Mouse (Mus musculus): Measurements from ENCODE around the gene Sh3glb1. TPM values are rescaled to one million over a fixed set of nuclear protein-coding genes. Genes with fewer than 3 reads are reported as not detected.

Gene Sh3glb1
- polyA plus RNA-seq, 1 experiment from 2014 or later = 119 TPM

DNA sequence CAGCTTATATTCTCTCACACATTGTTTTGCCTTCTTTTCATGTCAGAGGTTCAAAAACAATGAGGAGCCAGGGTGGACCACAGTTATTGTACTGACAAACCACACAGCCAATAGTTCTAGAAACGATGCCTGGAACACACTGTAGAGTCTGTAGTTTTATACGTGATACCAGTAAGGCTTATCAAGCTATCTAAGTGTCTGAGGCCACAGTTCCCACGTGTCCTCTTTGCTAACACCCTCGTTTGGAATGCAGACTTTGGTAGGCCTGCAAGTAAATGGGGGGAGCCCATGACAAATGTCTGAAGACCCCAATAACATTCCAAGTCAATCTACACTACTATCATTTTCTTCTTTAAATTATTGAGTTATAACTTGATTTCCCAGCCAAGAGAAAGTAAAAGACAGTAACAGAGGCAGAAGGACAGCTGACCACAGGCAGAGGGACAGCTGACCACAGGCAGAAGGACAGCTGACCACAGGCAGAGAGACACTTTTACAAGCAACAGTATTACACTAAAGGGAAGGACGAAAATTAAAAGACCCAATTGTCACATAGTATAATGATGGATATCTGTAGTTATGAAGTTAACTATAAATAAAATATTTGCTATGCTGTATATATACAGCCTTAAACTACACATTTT, 21.2 kb downstream of the Sh3glb1 start:
- no peak overlapping the region for H3K27ac ChIP-seq (ENCODE audit: low read length)
- H3K9me3 ChIP-seq (ENCODE audit: control insufficient read depth, low read length) = no peaks in the 10 kb centered on the region
- H3K27me3 ChIP-seq (ENCODE audit: control insufficient read depth, insufficient read depth, low read depth, low read length) = no peaks in the 10 kb centered on the region
- no peaks in the 10 kb centered on the region for H3K4me1 ChIP-seq (replicated peaks; ENCODE audit: control insufficient read depth, insufficient read depth, low read length)
- no peak overlapping the region for H3K4me3 ChIP-seq (ENCODE audit: low read length)
- peaks cover 34% of the 10 kb centered on the region for H3K36me3 ChIP-seq (ENCODE audit: control insufficient read depth, insufficient read depth, low read length)
- no peak for ATAC-seq (ENCODE audit: low read depth)
- 78% methylated on average over 5 of the region's 5 CpGs for WGBS
- H3K4me2 ChIP-seq (ENCODE audit: low read depth, low read length) = no peak overlapping the region
- H3K9ac ChIP-seq (ENCODE audit: low read length) = no peak overlapping the region

DNA sequence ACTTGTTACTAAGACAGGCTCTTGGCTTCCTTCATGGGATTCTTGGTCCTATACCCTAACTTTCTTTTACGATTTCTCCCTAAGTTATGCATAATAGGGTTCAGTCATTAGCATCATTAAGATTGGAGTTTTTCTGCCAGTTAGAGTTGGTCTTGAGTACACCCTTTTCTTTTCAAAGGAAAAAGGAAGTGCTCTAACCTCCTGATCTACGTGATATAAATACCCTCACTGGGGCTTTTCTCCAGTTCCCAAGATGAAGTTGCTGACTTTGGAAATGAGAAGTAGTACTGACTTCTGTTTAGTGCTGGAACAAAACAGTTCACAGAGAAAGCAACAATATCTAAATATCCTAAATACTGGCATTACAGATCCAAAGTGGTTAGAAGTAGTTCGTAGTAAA, 22.2 kb downstream of the Sh3glb1 start:
- Histone ChIP-seq H3K27me3 (ENCODE audit: control insufficient read depth, insufficient read depth, low read depth, low read length) (no peaks in the 10 kb centered on the region), H3K4me1 (replicated peaks; ENCODE audit: control insufficient read depth, insufficient read depth, low read length) (no peaks in the 10 kb centered on the region), H3K27ac (ENCODE audit: low read length) (no peak overlapping the region), H3K9me3 (ENCODE audit: control insufficient read depth, low read length) (no peaks in the 10 kb centered on the region), H3K4me2 (ENCODE audit: low read depth, low read length) (no peak overlapping the region), H3K36me3 (ENCODE audit: control insufficient read depth, insufficient read depth, low read length) (peaks cover 36% of the 10 kb centered on the region), H3K9ac (ENCODE audit: low read length) (no peak overlapping the region), H3K4me3 (ENCODE audit: low read length) (no peak overlapping the region)
- ATAC-seq (ENCODE audit: low read depth) = no peak
- WGBS = 73% methylated on average over 3 of the region's 3 CpGs

DNA sequence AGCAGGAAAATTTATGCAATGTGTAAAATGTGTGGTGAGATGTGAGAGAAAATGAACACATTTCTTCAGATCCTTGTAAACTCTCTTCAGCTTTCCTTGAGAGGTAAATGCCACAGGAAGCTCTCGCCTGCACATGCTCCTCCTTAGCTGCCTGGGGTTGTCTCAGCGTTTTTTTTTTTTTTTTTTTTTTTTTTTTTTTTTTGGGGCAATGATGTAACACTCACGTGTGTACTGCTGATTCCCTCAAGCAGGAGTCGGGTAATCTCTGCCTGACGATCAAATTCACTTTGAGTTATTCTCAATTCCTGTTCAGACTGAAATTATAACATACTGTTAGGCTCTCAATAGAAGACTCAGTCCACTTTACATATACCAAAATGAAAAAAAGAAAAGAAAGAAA, 23.0 kb downstream of the Sh3glb1 start:
- Histone ChIP-seq H3K4me3 (ENCODE audit: low read length) (no peak overlapping the region), H3K36me3 (ENCODE audit: control insufficient read depth, insufficient read depth, low read length) (peaks cover 34% of the 10 kb centered on the region), H3K4me2 (ENCODE audit: low read depth, low read length) (no peak overlapping the region), H3K4me1 (replicated peaks; ENCODE audit: control insufficient read depth, insufficient read depth, low read length) (no peaks in the 10 kb centered on the region), H3K9me3 (ENCODE audit: control insufficient read depth, low read length) (no peaks in the 10 kb centered on the region), H3K27me3 (ENCODE audit: control insufficient read depth, insufficient read depth, low read depth, low read length) (no peaks in the 10 kb centered on the region), H3K9ac (ENCODE audit: low read length) (no peak overlapping the region), H3K27ac (ENCODE audit: low read length) (no peak overlapping the region)
- no peak for ATAC-seq (ENCODE audit: low read depth)
- WGBS = 79% methylated on average over 5 of the region's 5 CpGs

DNA sequence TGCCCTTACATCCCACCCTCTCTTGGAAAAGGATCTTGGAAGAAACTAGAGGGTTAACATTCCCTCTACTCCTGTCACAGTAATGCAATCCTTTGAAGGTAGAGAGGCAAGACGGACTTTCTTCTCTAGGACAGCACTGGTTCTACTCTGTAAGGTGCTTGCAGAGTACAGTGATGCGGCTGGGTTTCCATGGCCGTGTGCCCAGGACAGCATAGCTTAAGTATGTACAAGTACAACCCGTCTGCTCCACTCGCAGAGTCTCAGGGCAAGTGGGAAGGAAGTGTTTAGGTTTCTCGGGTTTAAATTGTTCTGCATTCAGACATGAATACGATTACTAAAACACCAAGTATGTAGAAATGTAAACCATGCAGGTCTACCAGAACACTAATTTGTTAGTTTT, 25.2 kb downstream of the Sh3glb1 start:
- Histone ChIP-seq H3K27ac (ENCODE audit: low read length) (no peak overlapping the region), H3K27me3 (ENCODE audit: control insufficient read depth, insufficient read depth, low read depth, low read length) (no peaks in the 10 kb centered on the region), H3K9me3 (ENCODE audit: control insufficient read depth, low read length) (no peaks in the 10 kb centered on the region), H3K9ac (ENCODE audit: low read length) (no peak overlapping the region), H3K4me2 (ENCODE audit: low read depth, low read length) (no peak overlapping the region), H3K4me3 (ENCODE audit: low read length) (no peak overlapping the region), H3K36me3 (ENCODE audit: control insufficient read depth, insufficient read depth, low read length) (peaks cover 33% of the 10 kb centered on the region), H3K4me1 (replicated peaks; ENCODE audit: control insufficient read depth, insufficient read depth, low read length) (no peaks in the 10 kb centered on the region)
- WGBS = 72% methylated on average over 7 of the region's 7 CpGs
- ATAC-seq (ENCODE audit: low read depth) = no peak

DNA sequence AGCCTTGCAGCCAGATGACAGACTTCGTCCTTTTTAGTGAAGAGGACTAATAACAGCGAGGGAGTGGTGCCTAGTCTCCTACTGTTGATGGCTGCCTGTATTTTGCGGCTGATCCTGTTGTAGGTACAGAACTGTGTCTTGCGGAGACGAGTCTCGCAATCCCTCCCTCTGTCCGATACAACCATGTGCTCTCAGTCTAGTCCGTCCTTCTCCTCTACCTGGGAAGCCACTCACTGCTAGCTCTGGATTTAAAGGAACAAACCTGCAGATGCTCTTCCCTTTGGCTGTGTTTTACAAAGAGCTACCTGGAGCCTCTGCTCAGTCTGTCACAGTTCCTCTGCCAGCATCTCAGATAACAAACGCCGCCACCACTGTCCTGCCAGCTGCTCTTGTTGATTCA, 26.1 kb downstream of the Sh3glb1 start:
- Histone ChIP-seq H3K4me3 (ENCODE audit: low read length) (no peak overlapping the region), H3K27ac (ENCODE audit: low read length) (no peak overlapping the region), H3K36me3 (ENCODE audit: control insufficient read depth, insufficient read depth, low read length) (peaks cover 33% of the 10 kb centered on the region), H3K9me3 (ENCODE audit: control insufficient read depth, low read length) (no peaks in the 10 kb centered on the region), H3K4me2 (ENCODE audit: low read depth, low read length) (no peak overlapping the region), H3K9ac (ENCODE audit: low read length) (no peak overlapping the region), H3K4me1 (replicated peaks; ENCODE audit: control insufficient read depth, insufficient read depth, low read length) (0 out of 2 replicates have a peak, but pooled peaks cover 2% of the 10 kb centered on the region), H3K27me3 (ENCODE audit: control insufficient read depth, insufficient read depth, low read depth, low read length) (no peaks in the 10 kb centered on the region)
- ATAC-seq (ENCODE audit: low read depth) = no peak
- 87% methylated on average over 10 of the region's 10 CpGs for WGBS

DNA sequence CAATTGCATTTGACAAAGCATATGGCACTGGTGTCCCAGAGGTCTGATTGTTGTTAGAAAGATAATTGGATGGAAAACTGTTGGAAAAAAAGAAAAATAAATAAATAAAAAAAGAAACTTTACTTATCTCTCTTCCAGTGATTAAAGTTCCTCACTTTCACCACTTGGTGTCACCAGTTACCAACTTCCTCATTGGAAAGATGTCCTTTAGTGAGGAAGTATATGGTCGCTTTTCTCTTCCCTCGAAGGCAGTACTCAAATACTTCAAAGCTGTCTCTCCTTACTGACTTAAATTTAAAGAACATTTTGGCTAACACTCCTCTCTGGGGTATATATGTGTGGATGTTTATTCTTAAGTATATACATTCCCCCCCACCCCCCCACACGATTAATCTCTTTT, 28.1 kb downstream of the Sh3glb1 start:
- Histone ChIP-seq H3K36me3 (ENCODE audit: control insufficient read depth, insufficient read depth, low read length) (peaks cover 32% of the 10 kb centered on the region), H3K9me3 (ENCODE audit: control insufficient read depth, low read length) (no peaks in the 10 kb centered on the region), H3K4me2 (ENCODE audit: low read depth, low read length) (no peak overlapping the region), H3K27me3 (ENCODE audit: control insufficient read depth, insufficient read depth, low read depth, low read length) (no peaks in the 10 kb centered on the region), H3K9ac (ENCODE audit: low read length) (no peak overlapping the region), H3K27ac (ENCODE audit: low read length) (no peak overlapping the region), H3K4me1 (replicated peaks; ENCODE audit: control insufficient read depth, insufficient read depth, low read length) (0 out of 2 replicates have a peak, but pooled peaks cover 2% of the 10 kb centered on the region), H3K4me3 (ENCODE audit: low read length) (no peak overlapping the region)
- no peak for ATAC-seq (ENCODE audit: low read depth)
- WGBS = 45% methylated on average over 3 of the region's 3 CpGs

DNA sequence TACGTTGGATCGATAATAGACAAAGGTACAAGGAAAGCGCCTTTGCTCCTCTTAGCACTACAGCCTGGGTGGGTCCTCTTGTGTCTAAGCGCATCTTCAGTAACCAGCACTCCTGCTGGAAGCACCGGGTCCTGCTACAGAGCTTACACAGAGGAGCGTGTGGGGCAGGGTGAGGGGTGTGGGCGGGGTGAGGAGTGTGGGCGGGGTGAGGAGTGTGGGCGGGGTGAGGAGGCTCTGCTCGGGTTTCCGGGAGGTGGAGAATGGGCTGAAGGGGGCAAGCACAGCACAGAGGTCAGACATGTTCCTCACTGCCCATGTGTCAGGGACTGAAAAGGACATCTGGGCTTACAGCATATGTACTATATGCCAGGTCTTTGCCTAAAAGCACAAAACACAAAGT, 30.9 kb downstream of the Sh3glb1 start:
- Histone ChIP-seq H3K4me3 (ENCODE audit: low read length) (no peak overlapping the region), H3K27ac (ENCODE audit: low read length) (no peak overlapping the region), H3K9me3 (ENCODE audit: control insufficient read depth, low read length) (no peaks in the 10 kb centered on the region), H3K9ac (ENCODE audit: low read length) (no peak overlapping the region), H3K27me3 (ENCODE audit: control insufficient read depth, insufficient read depth, low read depth, low read length) (no peaks in the 10 kb centered on the region), H3K36me3 (ENCODE audit: control insufficient read depth, insufficient read depth, low read length) (peaks cover 20% of the 10 kb centered on the region), H3K4me1 (replicated peaks; ENCODE audit: control insufficient read depth, insufficient read depth, low read length) (0 out of 2 replicates have a peak, but pooled peaks cover 2% of the 10 kb centered on the region), H3K4me2 (ENCODE audit: low read depth, low read length) (no peak overlapping the region)
- WGBS = 21% methylated on average over 11 of the region's 11 CpGs
- peak; percentile 88 for ATAC-seq (ENCODE audit: low read depth)

DNA sequence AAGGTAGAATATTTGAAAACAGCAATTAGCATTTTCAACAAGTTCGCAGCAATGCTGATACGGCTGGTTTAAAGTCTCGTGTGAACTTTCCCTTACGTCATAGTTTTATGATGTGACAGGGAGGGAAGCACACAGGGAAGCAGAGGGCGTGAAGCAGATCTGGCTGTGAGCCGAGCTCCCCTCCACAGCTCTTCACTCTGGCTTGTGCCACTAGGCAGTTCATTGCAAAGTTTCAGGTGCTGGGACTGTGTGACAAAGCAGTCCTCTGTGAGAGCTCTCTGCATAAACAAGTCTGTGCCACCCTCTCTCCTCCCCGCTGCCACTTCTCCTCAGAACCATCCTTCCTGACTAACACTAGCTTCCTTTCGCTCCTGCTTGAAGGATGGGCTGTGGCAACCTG, 31.9 kb downstream of the Sh3glb1 start:
- H3K9me3 ChIP-seq (ENCODE audit: control insufficient read depth, low read length) = no peaks in the 10 kb centered on the region
- H3K9ac ChIP-seq (ENCODE audit: low read length) = no peak overlapping the region
- 72% methylated on average over 8 of the region's 8 CpGs for WGBS
- H3K36me3 ChIP-seq (ENCODE audit: control insufficient read depth, insufficient read depth, low read length) = peaks cover 14% of the 10 kb centered on the region
- no peak overlapping the region for H3K4me2 ChIP-seq (ENCODE audit: low read depth, low read length)
- H3K4me3 ChIP-seq (ENCODE audit: low read length) = no peak overlapping the region
- H3K27ac ChIP-seq (ENCODE audit: low read length) = no peak overlapping the region
- H3K27me3 ChIP-seq (ENCODE audit: control insufficient read depth, insufficient read depth, low read depth, low read length) = no peaks in the 10 kb centered on the region
- 0 out of 2 replicates have a peak, but pooled peaks cover 2% of the 10 kb centered on the region for H3K4me1 ChIP-seq (replicated peaks; ENCODE audit: control insufficient read depth, insufficient read depth, low read length)
- no peak for ATAC-seq (ENCODE audit: low read depth)

DNA sequence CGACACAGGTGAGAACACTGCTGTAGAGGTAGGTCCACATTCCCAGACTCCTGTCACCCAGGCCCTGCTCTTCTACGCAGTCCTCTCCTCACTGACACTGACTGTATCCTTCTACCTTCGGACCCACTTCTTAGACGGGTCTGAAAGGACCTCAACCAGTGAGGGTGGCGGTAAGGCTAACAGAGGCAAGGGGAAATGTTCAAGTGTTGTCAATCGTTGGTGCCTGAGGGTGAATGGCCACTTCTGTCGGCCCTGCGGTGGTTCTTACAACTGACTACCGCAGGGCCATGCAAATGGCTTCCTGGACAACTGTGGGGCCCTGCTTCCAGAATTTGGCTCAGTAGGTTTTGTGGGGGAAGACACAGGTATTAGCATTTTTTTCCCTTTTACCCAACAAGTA, 32.5 kb downstream of the Sh3glb1 start:
- no peak overlapping the region for H3K4me2 ChIP-seq (ENCODE audit: low read depth, low read length)
- H3K4me3 ChIP-seq (ENCODE audit: low read length) = no peak overlapping the region
- no peak for ATAC-seq (ENCODE audit: low read depth)
- H3K9me3 ChIP-seq (ENCODE audit: control insufficient read depth, low read length) = no peaks in the 10 kb centered on the region
- 0 out of 2 replicates have a peak, but pooled peaks cover 2% of the 10 kb centered on the region for H3K4me1 ChIP-seq (replicated peaks; ENCODE audit: control insufficient read depth, insufficient read depth, low read length)
- peaks cover 12% of the 10 kb centered on the region; the same call in 1 of the 2 replicates for H3K36me3 ChIP-seq (ENCODE audit: control insufficient read depth, insufficient read depth, low read length)
- WGBS = 75% methylated on average over 9 of the region's 9 CpGs
- no peak overlapping the region for H3K9ac ChIP-seq (ENCODE audit: low read length)
- H3K27me3 ChIP-seq (ENCODE audit: control insufficient read depth, insufficient read depth, low read depth, low read length) = no peaks in the 10 kb centered on the region
- no peak overlapping the region for H3K27ac ChIP-seq (ENCODE audit: low read length)

Measured in lung, embryonic 16.5 days (tissue).